Mouse (Mus musculus): ENCODE results near the gene Gadd45gip1. TPM values are rescaled to one million over a fixed set of nuclear protein-coding genes. Genes with fewer than 3 reads are reported as not detected.
"Not testable (repeated sequence)": the region's sequence is repeated elsewhere in the genome, so short reads cannot be mapped to it uniquely, and the experiment has no call there.

The Gadd45gip1 gene
- polyA plus RNA-seq, 1 experiment from 2014 or later, result 40.6 TPM

DNA sequence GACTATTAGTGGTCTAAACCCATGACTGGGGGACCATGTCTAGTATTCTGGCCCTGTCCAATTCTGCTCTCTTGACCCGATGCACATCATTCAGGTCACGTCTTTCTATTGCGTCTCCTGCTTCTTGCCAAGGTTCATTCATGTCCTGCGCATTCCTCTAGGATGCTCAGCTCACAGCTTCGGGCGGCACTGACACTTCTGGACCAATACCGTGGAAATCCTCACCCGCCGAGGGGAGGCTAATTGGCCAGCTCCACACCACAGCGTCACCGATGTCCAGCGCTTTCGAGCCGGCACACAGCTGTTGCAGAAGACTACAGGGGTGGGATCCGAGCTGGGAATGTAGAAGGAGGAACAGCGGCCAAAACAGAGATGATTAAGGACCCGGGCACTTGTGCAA lies 15.2 kb upstream of the Gadd45gip1 start:
- Histone ChIP-seq H3K4me2 (ENCODE audit: low read length) (no peak overlapping the region), H3K4me1 (ENCODE audit: control insufficient read depth, insufficient read depth, low read depth, low read length) (peaks cover 14% of the 10 kb centered on the region), H3K27me3 (replicated peaks; ENCODE audit: control insufficient read depth, insufficient read depth, low read length) (peaks cover 2% of the 10 kb centered on the region; the same call in 1 of the 2 replicates), H3K9me3 (ENCODE audit: control insufficient read depth, low read length) (no peaks in the 10 kb centered on the region), H3K4me3 (ENCODE audit: low read length) (no peak overlapping the region), H3K36me3 (ENCODE audit: control insufficient read depth, insufficient read depth, low read length) (no peaks in the 10 kb centered on the region), H3K9ac (ENCODE audit: low read depth, low read length) (no peak overlapping the region), H3K27ac (ENCODE audit: low read depth, low read length) (no peak overlapping the region)
- 81% methylated on average over 17 of the region's 17 CpGs for WGBS
- ATAC-seq, result no peak

DNA sequence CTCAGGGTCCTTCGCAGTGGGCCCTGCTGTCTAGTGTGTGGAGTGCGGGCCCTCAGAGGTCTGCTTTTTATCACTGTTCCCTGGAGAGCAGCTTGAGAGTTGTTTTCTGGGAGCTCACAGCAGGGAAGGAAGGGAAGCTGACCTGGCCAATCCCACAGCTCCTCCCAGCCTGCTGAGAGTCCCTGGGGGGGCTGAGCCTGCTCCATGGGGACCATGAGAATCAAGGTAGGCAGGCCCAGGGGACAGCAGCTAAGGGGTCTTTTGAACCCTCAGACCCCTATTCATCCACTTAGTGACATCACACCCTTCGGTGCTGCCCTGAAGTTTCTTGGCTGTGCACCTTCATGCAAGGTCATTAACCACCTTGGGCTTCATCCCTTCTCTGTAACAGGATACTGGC lies 8.6 kb upstream of the Gadd45gip1 start, which contains the start of gene Dand5:
Gene Dand5, minus strand, starts transcription at position 101 of the 400 bp plus-strand sequence.
- whole genome bisulfite sequencing, result 24% methylated on average over 3 of the region's 3 CpGs
- ATAC-seq, result no peak
- H3K27ac ChIP-seq (ENCODE audit: low read depth, low read length), result no peak within 1 kb of the TSS
- H3K4me1 ChIP-seq (ENCODE audit: control insufficient read depth, insufficient read depth, low read depth, low read length), result peaks cover 4% of the 10 kb centered on the region
- H3K9me3 ChIP-seq (ENCODE audit: control insufficient read depth, low read length), result no peaks in the 10 kb centered on the region
- peak within 1 kb of the TSS; percentile 65 for H3K4me2 ChIP-seq (ENCODE audit: low read length)
- H3K9ac ChIP-seq (ENCODE audit: low read depth, low read length), result peak within 1 kb of the TSS; percentile 64
- H3K36me3 ChIP-seq (ENCODE audit: control insufficient read depth, insufficient read depth, low read length), result no peaks in the 10 kb centered on the region
- H3K27me3 ChIP-seq (replicated peaks; ENCODE audit: control insufficient read depth, insufficient read depth, low read length), result no peaks in the 10 kb centered on the region
- H3K4me3 ChIP-seq (ENCODE audit: low read length), result peak within 1 kb of the TSS; percentile 34

DNA sequence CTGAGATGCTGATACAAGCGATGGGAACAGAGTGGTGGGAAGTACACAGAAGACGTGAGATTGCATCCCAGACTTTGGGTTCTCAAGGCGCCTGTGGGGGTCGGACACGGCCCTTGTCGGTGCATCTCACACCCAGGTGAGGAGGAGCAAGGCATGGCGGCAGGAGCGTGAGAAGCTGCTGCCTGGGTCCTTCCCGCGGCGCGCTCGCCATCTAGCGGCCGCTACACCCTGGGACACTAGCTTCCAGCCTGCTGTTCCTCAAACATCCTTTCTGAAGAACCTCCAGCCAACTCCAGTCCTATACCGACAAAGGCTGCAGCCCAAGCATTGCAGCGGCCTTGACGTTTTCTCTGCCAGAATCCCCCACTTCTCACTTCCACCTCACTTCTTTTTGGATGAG lies 7.7 kb upstream of the Gadd45gip1 start:
- H3K9ac ChIP-seq (ENCODE audit: low read depth, low read length), result peak overlapping the region; percentile 64

DNA sequence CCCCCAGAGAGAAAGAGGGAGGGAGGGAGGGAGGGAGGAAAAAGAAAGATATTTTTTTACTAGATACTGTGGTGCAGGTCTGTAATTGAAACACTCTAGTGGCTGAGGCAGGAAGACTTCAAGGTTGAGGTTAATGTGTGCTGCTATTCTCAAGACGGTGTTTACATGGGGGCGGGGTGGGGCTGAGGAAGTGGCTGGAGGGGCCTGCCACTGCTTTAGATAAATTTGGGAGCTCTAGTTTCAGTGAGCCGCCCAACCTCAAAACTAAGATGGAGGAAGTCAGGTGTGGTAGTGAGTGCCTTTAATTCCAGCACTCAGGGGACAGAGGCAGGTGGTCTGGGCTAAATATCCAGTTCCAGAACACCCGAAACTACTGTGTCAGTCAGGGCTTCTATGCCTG lies 5.7 kb upstream of the Gadd45gip1 start:
- H3K27me3 ChIP-seq (replicated peaks; ENCODE audit: control insufficient read depth, insufficient read depth, low read length), result no peaks in the 10 kb centered on the region
- H3K9ac ChIP-seq (ENCODE audit: low read depth, low read length), result no peak overlapping the region
- no peaks in the 10 kb centered on the region for H3K9me3 ChIP-seq (ENCODE audit: control insufficient read depth, low read length)
- H3K4me2 ChIP-seq (ENCODE audit: low read length), result no peak overlapping the region
- 86% methylated on average over 4 of the region's 4 CpGs for WGBS
- H3K27ac ChIP-seq (ENCODE audit: low read depth, low read length), result no peak overlapping the region
- H3K4me1 ChIP-seq (ENCODE audit: control insufficient read depth, insufficient read depth, low read depth, low read length), result peaks cover 4% of the 10 kb centered on the region
- no peak overlapping the region for H3K4me3 ChIP-seq (ENCODE audit: low read length)
- H3K36me3 ChIP-seq (ENCODE audit: control insufficient read depth, insufficient read depth, low read length), result no peaks in the 10 kb centered on the region
- ATAC-seq, result no peak

More for the DNA sequence above, 7.7 kb upstream of the Gadd45gip1 start:
- H3K36me3 ChIP-seq (ENCODE audit: control insufficient read depth, insufficient read depth, low read length), result no peaks in the 10 kb centered on the region
- H3K9me3 ChIP-seq (ENCODE audit: control insufficient read depth, low read length), result no peaks in the 10 kb centered on the region
- H3K27me3 ChIP-seq (replicated peaks; ENCODE audit: control insufficient read depth, insufficient read depth, low read length), result no peaks in the 10 kb centered on the region
- H3K4me2 ChIP-seq (ENCODE audit: low read length), result peak overlapping the region; percentile 65
- peaks cover 4% of the 10 kb centered on the region for H3K4me1 ChIP-seq (ENCODE audit: control insufficient read depth, insufficient read depth, low read depth, low read length)
- H3K4me3 ChIP-seq (ENCODE audit: low read length), result peak overlapping the region; percentile 34
- 2% methylated on average over 18 of the region's 18 CpGs for WGBS
- peak; percentile 92 for ATAC-seq
- no peak overlapping the region for H3K27ac ChIP-seq (ENCODE audit: low read depth, low read length)

DNA sequence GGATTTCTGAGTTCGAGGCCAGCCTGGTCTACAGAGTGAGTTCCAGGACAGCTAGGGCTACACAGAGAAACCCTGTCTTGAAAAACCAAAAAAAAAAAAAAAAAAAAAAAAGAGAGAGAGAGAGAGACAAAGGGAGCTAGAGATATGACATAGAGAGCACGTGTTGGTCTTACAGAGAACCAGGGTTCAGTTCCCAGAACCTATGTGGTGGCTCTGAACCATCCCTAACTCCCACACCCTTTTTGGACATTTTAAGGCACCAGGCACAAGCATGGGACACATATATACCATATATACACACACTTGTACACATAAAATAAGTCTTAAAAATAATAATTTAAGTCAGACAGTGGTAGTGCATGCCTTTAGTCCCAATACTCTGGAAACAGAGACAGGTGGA lies 4.8 kb upstream of the Gadd45gip1 start:
- H3K9ac ChIP-seq (ENCODE audit: low read depth, low read length); H3K4me1 ChIP-seq (ENCODE audit: control insufficient read depth, insufficient read depth, low read depth, low read length); H3K27ac ChIP-seq (ENCODE audit: low read depth, low read length); H3K9me3 ChIP-seq (ENCODE audit: control insufficient read depth, low read length); H3K4me2 ChIP-seq (ENCODE audit: low read length); H3K36me3 ChIP-seq (ENCODE audit: control insufficient read depth, insufficient read depth, low read length); H3K4me3 ChIP-seq (ENCODE audit: low read length); ATAC-seq; H3K27me3 ChIP-seq (replicated peaks; ENCODE audit: control insufficient read depth, insufficient read depth, low read length): not testable (repeated sequence)
- WGBS, result 96% methylated on average over 2 of the region's 2 CpGs

DNA sequence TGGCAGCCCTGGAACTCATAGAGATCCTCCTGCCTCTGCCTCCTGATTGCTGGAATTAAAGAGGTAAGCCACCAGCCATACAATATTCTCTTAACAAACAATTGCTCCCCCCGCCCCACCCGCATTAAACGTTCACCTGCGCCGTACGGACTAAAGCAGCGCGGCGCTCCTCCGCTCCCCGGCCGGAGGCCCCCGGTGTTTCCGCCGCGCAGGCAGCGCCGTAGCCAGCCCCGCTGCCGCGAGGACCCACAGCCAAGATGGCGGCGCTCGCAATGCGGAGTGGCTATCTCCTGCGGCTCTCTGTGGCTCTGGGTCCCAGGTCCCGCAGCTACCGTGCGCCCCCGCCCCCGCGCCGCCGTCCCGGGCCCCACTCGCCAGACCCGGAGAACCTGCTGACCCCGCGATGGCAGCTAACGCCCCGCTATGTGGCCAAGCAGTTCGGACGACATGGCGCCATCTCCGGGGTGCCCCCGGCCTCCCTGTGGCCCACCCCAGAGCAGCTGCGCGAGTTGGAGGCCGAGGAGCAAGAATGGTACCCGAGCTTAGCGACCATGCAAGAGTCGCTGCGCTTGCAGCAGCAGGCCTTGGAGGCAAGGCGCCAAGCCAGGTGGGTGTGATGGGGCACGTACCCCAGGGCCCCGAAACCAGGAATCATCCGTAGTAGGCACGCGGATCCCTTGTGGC lies 854 bp downstream of the Gadd45gip1 start:
- no peaks in the 10 kb centered on the region for H3K27me3 ChIP-seq (replicated peaks; ENCODE audit: control insufficient read depth, insufficient read depth, low read length)
- peak overlapping the region; percentile 94 for H3K27ac ChIP-seq (ENCODE audit: low read depth, low read length)
- peaks cover 25% of the 10 kb centered on the region for H3K4me1 ChIP-seq (ENCODE audit: control insufficient read depth, insufficient read depth, low read depth, low read length)
- under 1% methylated on average over 59 of the region's 59 CpGs for WGBS
- peaks cover 21% of the 10 kb centered on the region for H3K36me3 ChIP-seq (ENCODE audit: control insufficient read depth, insufficient read depth, low read length)
- ATAC-seq, result peak; percentile 76
- H3K4me2 ChIP-seq (ENCODE audit: low read length), result peak overlapping the region; percentile 64
- H3K9me3 ChIP-seq (ENCODE audit: control insufficient read depth, low read length), result no peaks in the 10 kb centered on the region
- H3K9ac ChIP-seq (ENCODE audit: low read depth, low read length), result peak overlapping the region; percentile 97
- H3K4me3 ChIP-seq (ENCODE audit: low read length), result peak overlapping the region; percentile 82

DNA sequence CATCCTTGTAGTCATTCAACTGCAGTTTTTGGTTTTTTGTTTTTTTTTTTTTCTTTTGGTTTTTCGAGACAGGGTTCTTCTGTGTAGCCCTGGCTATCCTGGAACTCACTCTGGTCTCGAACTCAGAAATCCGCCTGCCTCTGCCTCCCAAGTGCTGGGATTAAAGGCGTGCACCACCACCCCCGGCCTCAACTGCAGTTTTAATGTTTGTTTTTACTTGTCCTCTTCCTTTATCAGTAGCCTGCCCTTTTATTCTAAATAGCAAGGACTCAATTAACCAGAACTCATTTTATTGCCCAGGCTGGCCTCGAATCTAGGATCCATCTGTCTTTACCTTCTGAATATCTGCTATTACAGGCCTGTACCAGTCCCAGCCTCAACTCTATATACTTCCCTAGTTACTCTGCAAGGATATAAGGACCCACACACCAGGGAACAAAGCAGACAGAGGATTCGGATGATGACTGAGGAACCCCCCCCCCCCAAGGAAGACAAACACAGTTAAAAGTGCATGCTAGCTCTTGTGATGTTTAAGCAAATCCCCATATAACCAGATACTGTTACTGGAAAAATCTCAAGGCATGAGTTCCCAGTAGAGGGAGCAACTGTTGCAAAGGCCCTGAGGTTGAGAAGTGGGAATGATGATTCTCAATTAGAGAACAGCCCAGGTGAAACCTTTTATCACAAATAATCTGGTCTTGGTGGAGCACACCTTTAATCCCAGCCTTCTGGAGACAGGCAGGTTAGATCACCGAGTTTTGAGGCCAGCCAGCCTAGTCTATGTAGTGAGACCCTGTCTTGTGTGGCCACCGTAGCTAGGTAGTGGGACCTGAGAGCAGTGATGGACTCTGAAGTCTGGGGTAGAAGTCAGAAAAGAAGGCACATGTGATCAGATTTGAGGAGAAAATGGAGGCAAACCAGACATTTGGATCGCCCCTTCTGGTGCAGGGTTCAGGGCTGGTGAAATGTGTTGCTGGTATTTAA lies 1.7 kb downstream of the Gadd45gip1 start:
- ATAC-seq, result no peak
- Histone ChIP-seq H3K27ac (ENCODE audit: low read depth, low read length) (peak overlapping the region; percentile 94), H3K9ac (ENCODE audit: low read depth, low read length) (peak overlapping the region; percentile 97), H3K36me3 (ENCODE audit: control insufficient read depth, insufficient read depth, low read length) (peaks cover 29% of the 10 kb centered on the region), H3K9me3 (ENCODE audit: control insufficient read depth, low read length) (no peaks in the 10 kb centered on the region), H3K4me2 (ENCODE audit: low read length) (peak overlapping the region; percentile 64), H3K4me1 (ENCODE audit: control insufficient read depth, insufficient read depth, low read depth, low read length) (peaks cover 28% of the 10 kb centered on the region), H3K4me3 (ENCODE audit: low read length) (peak overlapping the region; percentile 82), H3K27me3 (replicated peaks; ENCODE audit: control insufficient read depth, insufficient read depth, low read length) (no peaks in the 10 kb centered on the region)
- WGBS, result 72% methylated on average over 10 of the region's 10 CpGs

DNA sequence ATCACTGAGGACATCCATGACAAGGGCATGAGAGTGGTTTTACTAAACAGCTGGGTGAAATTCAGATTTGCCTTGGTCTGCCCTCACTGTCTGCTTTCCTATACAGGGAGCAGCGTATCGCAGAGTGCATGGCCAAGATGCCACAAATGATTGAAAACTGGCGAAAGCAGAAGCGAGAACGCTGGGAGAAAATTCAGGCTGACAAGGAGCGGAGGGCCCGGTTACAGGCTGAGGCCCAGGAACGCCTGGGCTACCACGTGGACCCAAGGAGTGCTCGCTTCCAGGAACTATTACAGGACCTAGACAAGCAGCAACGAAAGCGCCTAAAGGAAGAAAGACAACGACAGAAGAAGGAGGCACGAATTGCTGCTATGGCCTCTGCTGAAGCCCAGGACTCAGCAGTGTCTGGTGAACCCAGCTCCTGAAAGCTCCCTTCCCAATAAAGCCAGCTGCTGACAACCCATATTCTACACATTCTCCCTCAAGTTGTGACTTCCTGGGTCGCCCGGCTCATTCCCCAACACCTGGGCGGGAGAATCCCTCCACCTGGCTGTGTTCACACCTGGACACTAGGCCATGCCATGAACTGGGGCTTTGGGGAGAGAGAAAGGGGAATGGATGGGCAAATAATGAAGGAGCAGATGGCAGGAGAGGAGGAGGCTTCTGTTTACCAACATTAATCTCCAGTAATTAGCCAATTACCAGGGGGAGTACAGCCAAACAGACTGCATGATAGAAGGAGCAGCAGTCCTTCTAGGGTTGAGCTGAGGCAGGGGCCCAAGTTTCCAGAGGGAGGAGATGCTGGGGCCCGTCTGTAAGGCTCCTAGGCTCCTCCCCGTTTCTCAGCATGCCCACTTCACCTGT lies 2.9 kb downstream of the Gadd45gip1 start:
- peak; percentile 45 for ATAC-seq
- Histone ChIP-seq H3K27ac (ENCODE audit: low read depth, low read length) (peak overlapping the region; percentile 75), H3K4me1 (ENCODE audit: control insufficient read depth, insufficient read depth, low read depth, low read length) (peaks cover 30% of the 10 kb centered on the region), H3K4me2 (ENCODE audit: low read length) (no peak overlapping the region; the same call in 1 of the 2 replicates), H3K4me3 (ENCODE audit: low read length) (no peak overlapping the region), H3K9ac (ENCODE audit: low read depth, low read length) (no peak overlapping the region), H3K9me3 (ENCODE audit: control insufficient read depth, low read length) (no peaks in the 10 kb centered on the region), H3K27me3 (replicated peaks; ENCODE audit: control insufficient read depth, insufficient read depth, low read length) (no peaks in the 10 kb centered on the region), H3K36me3 (ENCODE audit: control insufficient read depth, insufficient read depth, low read length) (peaks cover 34% of the 10 kb centered on the region)
- 73% methylated on average over 19 of the region's 19 CpGs for WGBS
